Mouse (Mus musculus) lung, embryonic 15.5 days (tissue): ENCODE measurements at regions not wholly inside any gene's neighbourhood (a gene's known extent, or its start where the extent isn't known, plus 50 kb on each side); places are given as distances from the start of the nearest gene placed in this dataset.

Experiments used
- ATAC-seq: fragments of 200-750 bp; cut with Nextera tagmentation; 2 replicates; pipeline ENCODE4 v1.8.0; 2017; ENCODE audit warnings: moderate number of reproducible peaks, borderline replicate concordance; ENCODE audit not compliant: low FRiP score, low TSS enrichment; ENCODE audit errors: extremely low read depth
- H3K27ac ChIP-seq: fragments of 300-500 bp; sonication (generic); 2 replicates; pipeline ENCODE4 v1.5.1; 2015; ENCODE audit warnings: moderate library complexity, mild to moderate bottlenecking, inconsistent platforms
- H3K27me3 ChIP-seq: fragments of 300-500 bp; sonication (generic); 2 replicates; pipeline ENCODE4 v1.6.1; 2015; ENCODE audit warnings: inconsistent platforms
- H3K36me3 ChIP-seq: fragments of 300-500 bp; sonication (generic); 2 replicates; pipeline ENCODE4 v1.6.1; 2015; ENCODE audit warnings: inconsistent platforms
- H3K4me1 ChIP-seq: fragments of 300-500 bp; sonication (generic); 2 replicates; pipeline ENCODE4 v1.6.1; 2015; ENCODE audit warnings: inconsistent platforms
- H3K4me2 ChIP-seq: fragments of 300-500 bp; sonication (generic); 2 replicates; pipeline ENCODE4 v1.6.1; 2015; ENCODE audit warnings: inconsistent platforms, mild to moderate bottlenecking, moderate library complexity
- H3K4me3 ChIP-seq: fragments of 300-500 bp; sonication (generic); 2 replicates; pipeline ENCODE4 v1.5.1; 2015; ENCODE audit warnings: mild to moderate bottlenecking, inconsistent platforms
- H3K9ac ChIP-seq: fragments of 300-500 bp; sonication (generic); 2 replicates; pipeline ENCODE4 v1.6.1; 2015; ENCODE audit warnings: inconsistent platforms
- H3K9me3 ChIP-seq: fragments of 300-500 bp; sonication (generic); 2 replicates; pipeline ENCODE4 v1.6.1; 2016; ENCODE audit warnings: inconsistent platforms
- WGBS: fragments of 180-500 bp; shearing (Covaris S2); methylation state at CpG from one replicate; pipeline ENCODE4 v1.1.7; 2015; 5-methylcytosine and 5-hydroxymethylcytosine counted together

GRCm38 (mm10) chr4:89440821-89441220 is 130.0 kb upstream of the Cdkn2b start:
- ATAC-seq = no peak
- WGBS = 56% methylated on average over 3 of the region's 3 CpGs
- Histone ChIP-seq H3K4me3 (no peak overlapping the region), H3K27ac (peak overlapping the region; percentile 50), H3K4me2 (no peak overlapping the region), H3K27me3 (no peaks in the 10 kb centered on the region), H3K4me1 (peaks cover 8% of the 10 kb centered on the region), H3K36me3 (no peaks in the 10 kb centered on the region), H3K9me3 (no peaks in the 10 kb centered on the region), H3K9ac (no peak overlapping the region)

GRCm38 (mm10) chr4:89440326-89440725 is 129.5 kb upstream of the Cdkn2b start:
- Histone ChIP-seq H3K9ac (no peak overlapping the region), H3K9me3 (no peaks in the 10 kb centered on the region), H3K4me1 (peaks cover 5% of the 10 kb centered on the region), H3K27me3 (no peaks in the 10 kb centered on the region), H3K4me3 (no peak overlapping the region), H3K4me2 (no peak overlapping the region), H3K36me3 (no peaks in the 10 kb centered on the region), H3K27ac (no peak overlapping the region)
- ATAC-seq = no peak
- 41% methylated on average over 4 of the region's 4 CpGs for WGBS

GRCm38 (mm10) chr4:89438665-89439064 is 127.8 kb upstream of the Cdkn2b start:
- Histone ChIP-seq H3K27me3 (no peaks in the 10 kb centered on the region), H3K9ac (no peak overlapping the region), H3K4me1 (no peaks in the 10 kb centered on the region), H3K4me2 (no peak overlapping the region), H3K36me3 (no peaks in the 10 kb centered on the region), H3K9me3 (no peaks in the 10 kb centered on the region), H3K27ac (no peak overlapping the region), H3K4me3 (no peak overlapping the region)
- 82% methylated on average over 2 of the region's 2 CpGs for WGBS
- ATAC-seq = no peak

GRCm38 (mm10) chr4:89436764-89437163 is 125.9 kb upstream of the Cdkn2b start:
- H3K4me2 ChIP-seq = no peak overlapping the region
- ATAC-seq = no peak
- no peaks in the 10 kb centered on the region for H3K4me1 ChIP-seq
- H3K27ac ChIP-seq = no peak overlapping the region
- 74% methylated on average over 3 of the region's 3 CpGs for WGBS
- no peaks in the 10 kb centered on the region for H3K36me3 ChIP-seq
- no peaks in the 10 kb centered on the region for H3K27me3 ChIP-seq
- H3K4me3 ChIP-seq = no peak overlapping the region
- no peaks in the 10 kb centered on the region for H3K9me3 ChIP-seq
- H3K9ac ChIP-seq = no peak overlapping the region

GRCm38 (mm10) chr4:89434152-89434551 is 123.3 kb upstream of the Cdkn2b start:
- WGBS = 50% methylated on average over 3 of the region's 3 CpGs
- H3K4me2 ChIP-seq = no peak overlapping the region
- no peaks in the 10 kb centered on the region for H3K4me1 ChIP-seq
- H3K27me3 ChIP-seq = no peaks in the 10 kb centered on the region
- no peak overlapping the region for H3K27ac ChIP-seq
- H3K4me3 ChIP-seq = no peak overlapping the region
- H3K9ac ChIP-seq = no peak overlapping the region
- H3K9me3 ChIP-seq = no peaks in the 10 kb centered on the region
- ATAC-seq = no peak
- H3K36me3 ChIP-seq = no peaks in the 10 kb centered on the region

- H3K9me3 ChIP-seq = no peaks in the 10 kb centered on the region
- no peak overlapping the region for H3K4me3 ChIP-seq
- no peak for ATAC-seq
- peaks cover 3% of the 10 kb centered on the region; the same call in 1 of the 2 replicates for H3K4me1 ChIP-seq
- no peaks in the 10 kb centered on the region for H3K36me3 ChIP-seq
- no peaks in the 10 kb centered on the region for H3K27me3 ChIP-seq
- H3K4me2 ChIP-seq = no peak overlapping the region
- no peak overlapping the region for H3K9ac ChIP-seq
- WGBS = 48% methylated on average over 5 of the region's 5 CpGs
- H3K27ac ChIP-seq = no peak overlapping the region
Measured at GRCm38 (mm10) chr4:89433528-89433927, 122.7 kb upstream of the Cdkn2b start.

GRCm38 (mm10) chr4:89431520-89431919 is 120.7 kb upstream of the Cdkn2b start:
- H3K9me3 ChIP-seq = no peaks in the 10 kb centered on the region
- no peak overlapping the region for H3K9ac ChIP-seq
- H3K27me3 ChIP-seq = no peaks in the 10 kb centered on the region
- peaks cover 5% of the 10 kb centered on the region; the same call in 1 of the 2 replicates for H3K4me1 ChIP-seq
- no peak overlapping the region for H3K4me3 ChIP-seq
- no peak for ATAC-seq
- H3K27ac ChIP-seq = no peak overlapping the region
- 59% methylated on average over 6 of the region's 6 CpGs for WGBS
- no peaks in the 10 kb centered on the region for H3K36me3 ChIP-seq
- H3K4me2 ChIP-seq = no peak overlapping the region

- ATAC-seq = 0 out of 2 replicates have a peak, but pooled peaks have one; percentile 25
- no peaks in the 10 kb centered on the region for H3K27me3 ChIP-seq
- no peak overlapping the region for H3K4me2 ChIP-seq
- H3K9ac ChIP-seq = no peak overlapping the region
- 44% methylated on average over 1 of the region's 1 CpGs for WGBS
- H3K27ac ChIP-seq = peak overlapping the region; percentile 77
- peaks cover 5% of the 10 kb centered on the region; the same call in 1 of the 2 replicates for H3K4me1 ChIP-seq
- no peaks in the 10 kb centered on the region for H3K9me3 ChIP-seq
- no peaks in the 10 kb centered on the region for H3K36me3 ChIP-seq
- H3K4me3 ChIP-seq = no peak overlapping the region
Measured at GRCm38 (mm10) chr4:89428465-89428864, 117.6 kb upstream of the Cdkn2b start.

GRCm38 (mm10) chr4:89427345-89428293 is 116.8 kb upstream of the Cdkn2b start:
- Histone ChIP-seq H3K4me1 (peaks cover 5% of the 10 kb centered on the region; the same call in 1 of the 2 replicates), H3K9ac (no peak overlapping the region), H3K36me3 (no peaks in the 10 kb centered on the region), H3K27me3 (no peaks in the 10 kb centered on the region), H3K4me2 (peak overlapping the region; percentile 16; the same call in 1 of the 2 replicates), H3K27ac (peak overlapping the region; percentile 77), H3K9me3 (no peaks in the 10 kb centered on the region), H3K4me3 (no peak overlapping the region)
- WGBS = 37% methylated on average over 9 of the region's 9 CpGs
- ATAC-seq = peak; percentile 93

- H3K4me2 ChIP-seq = no peak overlapping the region
- no peaks in the 10 kb centered on the region for H3K9me3 ChIP-seq
- ATAC-seq = no peak
- no peaks in the 10 kb centered on the region for H3K27me3 ChIP-seq
- H3K27ac ChIP-seq = no peak overlapping the region
- H3K9ac ChIP-seq = no peak overlapping the region
- H3K36me3 ChIP-seq = no peaks in the 10 kb centered on the region
- peaks cover 5% of the 10 kb centered on the region; the same call in 1 of the 2 replicates for H3K4me1 ChIP-seq
- WGBS = 44% methylated on average over 2 of the region's 2 CpGs
- H3K4me3 ChIP-seq = no peak overlapping the region
Measured at GRCm38 (mm10) chr4:89425916-89426315, 115.1 kb upstream of the Cdkn2b start.

- H3K9me3 ChIP-seq = no peaks in the 10 kb centered on the region
- no peak overlapping the region for H3K4me2 ChIP-seq
- H3K36me3 ChIP-seq = no peaks in the 10 kb centered on the region
- H3K9ac ChIP-seq = no peak overlapping the region
- WGBS = 47% methylated on average over 6 of the region's 6 CpGs
- H3K27ac ChIP-seq = peak overlapping the region; percentile 57; the same call in 1 of the 2 replicates
- no peaks in the 10 kb centered on the region for H3K27me3 ChIP-seq
- H3K4me1 ChIP-seq = no peaks in the 10 kb centered on the region
- peak; percentile 65 for ATAC-seq
- no peak overlapping the region for H3K4me3 ChIP-seq
Measured at GRCm38 (mm10) chr4:89421694-89422354, 111.0 kb upstream of the Cdkn2b start.

GRCm38 (mm10) chr4:89420868-89421267 is 110.0 kb upstream of the Cdkn2b start:
- Histone ChIP-seq H3K27me3 (no peaks in the 10 kb centered on the region), H3K4me1 (no peaks in the 10 kb centered on the region), H3K4me3 (no peak overlapping the region), H3K4me2 (no peak overlapping the region), H3K9me3 (no peaks in the 10 kb centered on the region), H3K36me3 (no peaks in the 10 kb centered on the region), H3K9ac (no peak overlapping the region), H3K27ac (no peak overlapping the region)
- ATAC-seq = no peak
- WGBS = 87% methylated on average over 5 of the region's 5 CpGs
